Mouse (Mus musculus) heart, embryonic 15.5 days (tissue): ENCODE data around the gene Adam19. TPM values are rescaled to one million over a fixed set of nuclear protein-coding genes. Genes with fewer than 3 reads are reported as not detected.

Experiments
- ATAC-seq: fragments of 200-750 bp; cut with Nextera tagmentation; replicated peaks from 2 replicates; pipeline ENCODE4 v1.8.0; 2017; ENCODE audit warnings: low read depth, moderate TSS enrichment; ENCODE audit not compliant: insufficient number of reproducible peaks, insufficient read depth, low FRiP score
- H3K27ac ChIP-seq: fragments of 300-500 bp; sonication (generic); 2 replicates; pipeline ENCODE4 v1.5.1; 2015; ENCODE audit warnings: mild to moderate bottlenecking, inconsistent platforms
- H3K27me3 ChIP-seq: fragments of 300-500 bp; sonication (generic); 2 replicates; pipeline ENCODE4 v1.6.1; 2015; ENCODE audit warnings: inconsistent platforms
- H3K36me3 ChIP-seq: fragments of 300-500 bp; sonication (generic); 2 replicates; pipeline ENCODE4 v1.6.1; 2015; ENCODE audit warnings: mild to moderate bottlenecking, inconsistent platforms
- H3K4me1 ChIP-seq: fragments of 300-500 bp; sonication (generic); replicated peaks from 2 replicates; pipeline ENCODE4 v1.6.1; 2015; ENCODE audit warnings: inconsistent platforms
- H3K4me2 ChIP-seq: fragments of 300-500 bp; sonication (generic); 2 replicates; pipeline ENCODE4 v1.6.1; 2015; ENCODE audit warnings: inconsistent platforms, mild to moderate bottlenecking, moderate library complexity
- H3K4me3 ChIP-seq: fragments of 300-500 bp; sonication (generic); 2 replicates; pipeline ENCODE4 v1.5.1; 2015; ENCODE audit warnings: mild to moderate bottlenecking, inconsistent platforms
- H3K9ac ChIP-seq: fragments of 300-500 bp; sonication (generic); 2 replicates; pipeline ENCODE4 v1.6.1; 2015; ENCODE audit warnings: mild to moderate bottlenecking, inconsistent platforms
- H3K9me3 ChIP-seq: fragments of 300-500 bp; sonication (generic); replicated peaks from 2 replicates; pipeline ENCODE4 v1.6.1; 2016; ENCODE audit warnings: inconsistent platforms
- WGBS: fragments of 180-500 bp; shearing (Covaris S2); methylation state at CpG from one replicate; pipeline ENCODE4 v1.1.7; 2015; ENCODE audit warnings: mixed read lengths; 5-methylcytosine and 5-hydroxymethylcytosine counted together
- polyA plus RNA-seq: library from polyadenylated mRNA; unstranded; fragments of >200 nt; fragmentation: Nextera tagmentation; extraction: Ambion mirVana; gene quantifications from 2 replicates; pipeline ENCODE4 v1.2.1, GENCODE M21; 2015

Gene Adam19
- polyA plus RNA-seq, 1 experiment from 2014 or later, result 19.6 TPM

DNA sequence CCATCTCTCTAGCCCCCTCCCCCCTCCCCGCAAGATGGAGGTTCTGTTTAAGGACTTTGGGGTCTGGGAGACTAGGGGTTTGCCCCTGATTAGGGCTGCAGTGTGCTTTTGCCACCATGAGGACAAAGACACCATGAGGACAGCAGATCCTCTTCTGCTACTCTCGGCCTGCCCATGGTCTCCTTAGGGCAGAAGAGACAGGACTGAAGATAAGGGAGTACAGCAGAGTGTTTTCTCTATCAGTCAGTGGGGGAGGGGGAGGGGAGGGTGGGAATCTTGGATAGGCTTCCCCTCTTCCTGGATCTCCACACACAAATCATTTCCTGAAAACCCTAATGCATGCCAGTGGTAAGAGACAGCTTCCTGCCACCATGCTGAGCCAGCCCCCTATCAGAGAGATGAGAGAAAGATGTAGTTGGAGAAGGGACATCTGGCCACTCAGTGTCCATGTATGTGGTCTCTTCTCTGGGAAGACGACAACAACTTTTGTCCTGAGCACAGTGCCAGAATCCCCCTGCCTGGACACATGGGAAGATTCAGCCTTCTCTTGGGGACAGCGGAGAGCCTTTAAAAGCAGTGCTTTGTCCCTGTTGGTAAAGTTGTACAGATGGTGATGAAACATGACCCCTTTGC lies 33.4 kb downstream of the Adam19 start:
- Histone ChIP-seq H3K4me1 (peaks cover 79% of the 10 kb centered on the region), H3K27ac (peak overlapping the region; percentile 70), H3K27me3 (no peaks in the 10 kb centered on the region), H3K9me3 (no peaks in the 10 kb centered on the region), H3K9ac (no peak overlapping the region), H3K4me3 (no peak overlapping the region), H3K4me2 (no peak overlapping the region), H3K36me3 (peaks cover 9% of the 10 kb centered on the region; the same call in 1 of the 2 replicates)
- peak; percentile 29 for ATAC-seq
- WGBS, result 45% methylated on average over 4 of the region's 4 CpGs

DNA sequence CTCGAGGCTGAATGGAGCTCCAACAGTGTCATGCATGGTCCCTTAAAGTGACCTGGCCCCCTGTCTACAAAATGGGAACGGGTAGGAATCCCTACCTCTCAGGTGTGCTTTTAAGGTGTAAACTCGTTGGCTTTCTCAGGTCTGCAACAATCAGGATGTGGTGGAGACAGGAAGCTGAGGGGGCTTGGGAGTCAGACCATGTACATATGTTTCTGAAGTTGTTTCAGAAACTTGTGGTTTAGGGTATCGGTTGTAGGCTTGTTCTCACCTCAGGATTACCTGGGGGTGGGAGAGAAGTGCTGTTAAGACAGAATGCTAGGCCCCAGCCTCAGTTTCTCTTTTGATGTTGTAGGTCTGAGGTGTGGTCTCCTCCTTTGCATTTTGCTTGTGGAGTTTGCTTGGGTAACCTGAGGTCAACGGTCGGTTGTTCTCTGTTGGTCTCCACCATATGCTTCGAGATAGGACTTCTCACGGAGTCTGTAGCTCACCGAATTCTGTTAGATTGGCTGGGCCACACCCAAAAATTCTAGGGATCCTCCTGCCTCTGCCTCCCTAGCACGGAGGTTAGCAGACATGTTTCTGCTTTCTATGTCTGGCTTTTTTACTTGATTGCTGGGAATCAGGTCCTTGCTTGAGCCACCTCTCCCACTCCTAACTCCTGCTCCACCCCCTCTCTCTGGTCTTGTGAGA lies 34.4 kb downstream of the Adam19 start:
- H3K36me3 ChIP-seq, result peaks cover 18% of the 10 kb centered on the region; the same call in 1 of the 2 replicates
- H3K4me1 ChIP-seq, result peaks cover 71% of the 10 kb centered on the region
- no peak for ATAC-seq
- WGBS, result 79% methylated on average over 10 of the region's 10 CpGs
- no peak overlapping the region for H3K4me2 ChIP-seq
- H3K4me3 ChIP-seq, result no peak overlapping the region
- no peak overlapping the region for H3K9ac ChIP-seq
- H3K27ac ChIP-seq, result peak overlapping the region; percentile 70
- no peaks in the 10 kb centered on the region for H3K9me3 ChIP-seq
- no peaks in the 10 kb centered on the region for H3K27me3 ChIP-seq

DNA sequence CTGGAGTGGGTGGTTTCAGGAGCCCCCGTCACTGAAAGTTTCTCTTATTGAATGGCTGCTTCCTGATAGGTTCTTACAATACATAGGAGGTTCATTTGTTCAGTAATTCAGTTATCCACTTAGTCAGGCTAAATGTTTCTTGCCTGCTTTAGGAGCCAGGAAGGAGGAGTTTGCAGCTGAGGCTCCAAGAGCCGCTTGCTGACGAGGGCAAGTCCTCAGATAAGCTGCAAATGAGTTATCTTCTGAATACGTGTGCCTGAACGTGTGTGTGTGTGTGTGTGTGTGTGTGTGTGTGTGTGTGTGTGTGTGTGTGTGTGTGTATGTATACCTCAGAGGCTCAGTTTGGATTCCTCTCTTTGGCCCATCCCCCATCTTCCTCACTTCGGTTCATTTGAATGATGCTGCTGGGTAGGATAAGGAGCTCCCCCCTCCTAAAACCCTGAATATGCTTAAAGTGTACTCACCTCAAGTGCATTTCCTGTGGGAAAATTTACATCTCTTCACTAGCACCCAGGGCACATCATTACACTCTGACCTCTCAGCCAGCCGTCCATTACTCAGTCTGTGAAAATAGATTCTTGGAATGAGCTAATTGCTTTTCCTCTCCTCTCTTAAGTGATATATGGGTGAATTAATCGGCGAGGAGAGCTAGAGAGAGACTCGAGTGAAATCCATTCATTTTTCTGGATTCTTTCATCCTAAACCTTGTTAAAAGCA lies 35.3 kb downstream of the Adam19 start:
- Histone ChIP-seq H3K9ac (peak overlapping the region; percentile 31; the same call in 1 of the 2 replicates), H3K4me3 (no peak overlapping the region)
- 28% methylated on average over 10 of the region's 10 CpGs for WGBS

DNA sequence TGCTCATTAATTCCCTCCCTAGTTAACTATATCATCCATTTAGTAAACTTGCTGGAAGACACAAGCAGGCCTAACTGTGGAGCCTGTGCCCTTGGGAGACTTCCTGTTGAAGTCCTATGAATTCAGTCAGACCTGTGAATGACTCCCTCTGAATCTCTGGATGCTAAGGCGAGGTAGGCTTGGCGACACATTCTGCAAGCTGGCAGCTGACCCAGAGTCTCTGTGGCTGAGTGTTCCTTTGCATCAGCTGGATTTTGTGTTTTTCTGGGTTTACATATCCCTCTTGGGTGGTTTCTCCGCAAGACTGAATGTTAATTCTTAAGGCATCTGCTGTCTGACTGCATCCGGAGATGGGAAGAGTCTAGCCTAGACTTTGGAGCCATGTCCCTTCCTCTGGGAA lies 36.3 kb downstream of the Adam19 start:
- no peaks in the 10 kb centered on the region for H3K27me3 ChIP-seq
- no peak overlapping the region for H3K4me3 ChIP-seq
- peaks cover 20% of the 10 kb centered on the region; the same call in 1 of the 2 replicates for H3K36me3 ChIP-seq
- WGBS, result 74% methylated on average over 4 of the region's 4 CpGs
- H3K27ac ChIP-seq, result peak overlapping the region; percentile 70
- no peak overlapping the region for H3K4me2 ChIP-seq
- H3K9ac ChIP-seq, result no peak overlapping the region
- ATAC-seq, result no peak
- H3K4me1 ChIP-seq, result peaks cover 70% of the 10 kb centered on the region
- no peaks in the 10 kb centered on the region for H3K9me3 ChIP-seq

More for the DNA sequence above, 35.3 kb downstream of the Adam19 start:
- Histone ChIP-seq H3K4me1 (peaks cover 71% of the 10 kb centered on the region), H3K27ac (peak overlapping the region; percentile 70), H3K9me3 (no peaks in the 10 kb centered on the region), H3K27me3 (no peaks in the 10 kb centered on the region), H3K4me2 (no peak overlapping the region), H3K36me3 (peaks cover 20% of the 10 kb centered on the region; the same call in 1 of the 2 replicates)
- ATAC-seq, result no peak

DNA sequence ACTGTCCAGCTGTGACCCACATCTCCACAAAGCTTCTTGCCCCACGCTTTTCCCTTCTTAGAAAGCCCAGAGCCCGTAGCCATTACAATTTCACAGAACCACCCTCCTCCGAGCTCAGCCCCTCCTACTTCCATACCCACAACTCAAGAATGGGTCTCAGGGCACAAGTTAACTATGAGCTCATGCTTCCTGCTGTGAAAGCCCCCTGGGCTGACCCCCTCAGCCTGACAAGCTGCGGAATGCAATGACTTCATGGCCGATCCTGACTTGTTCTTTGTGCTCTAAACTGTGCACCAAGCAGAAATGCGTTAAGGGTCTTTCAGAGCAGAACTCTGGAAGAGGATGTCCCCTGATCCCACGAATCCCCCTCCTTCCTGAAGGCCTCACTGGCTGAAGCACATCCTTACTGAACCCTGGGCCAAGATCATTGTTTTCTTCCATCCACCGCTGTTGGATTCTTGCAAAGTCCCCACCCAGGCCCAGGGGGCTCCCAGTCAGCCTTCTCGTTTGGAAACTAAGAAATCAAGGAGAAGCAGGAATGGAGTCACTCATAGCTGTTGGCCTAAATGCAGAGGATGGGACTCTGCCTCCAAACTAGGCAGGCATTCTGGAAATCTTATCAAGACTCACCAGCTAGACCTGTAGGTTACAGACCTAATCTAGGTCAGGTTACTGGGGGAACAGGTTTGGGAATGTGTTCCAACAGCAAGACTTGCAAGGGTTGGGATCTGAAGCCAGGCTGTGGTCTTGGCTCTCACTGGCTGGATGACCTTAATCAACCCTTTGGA lies 39.9 kb downstream of the Adam19 start:
- H3K36me3 ChIP-seq, result peaks cover 41% of the 10 kb centered on the region
- peaks cover 39% of the 10 kb centered on the region for H3K4me1 ChIP-seq
- ATAC-seq, result peak; percentile 71
- no peak overlapping the region for H3K4me3 ChIP-seq
- H3K4me2 ChIP-seq, result no peak overlapping the region
- no peaks in the 10 kb centered on the region for H3K27me3 ChIP-seq
- no peak overlapping the region for H3K9ac ChIP-seq
- H3K9me3 ChIP-seq, result no peaks in the 10 kb centered on the region
- peak overlapping the region; percentile 68 for H3K27ac ChIP-seq
- 51% methylated on average over 9 of the region's 9 CpGs for WGBS

DNA sequence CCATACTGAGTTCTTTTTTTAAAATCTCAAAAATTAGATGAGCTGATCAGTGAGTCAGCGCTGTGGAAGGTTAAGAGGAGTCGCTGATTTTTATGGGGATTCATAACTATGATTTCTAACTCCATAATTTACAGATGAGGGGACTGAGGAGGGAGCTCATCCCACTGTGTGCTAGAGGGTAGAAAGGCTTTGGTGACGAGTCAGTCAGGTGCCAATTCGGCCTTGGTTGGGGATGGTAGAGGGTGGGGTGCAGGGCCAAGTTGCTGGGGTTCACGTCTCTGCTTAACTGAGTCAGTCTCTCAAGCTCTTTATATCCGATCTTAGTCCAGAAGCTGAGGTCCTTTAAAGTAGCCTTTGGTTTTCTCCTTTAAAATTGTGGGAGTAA lies 40.5 kb downstream of the Adam19 start:
- Histone ChIP-seq H3K36me3 (peaks cover 47% of the 10 kb centered on the region), H3K9ac (no peak overlapping the region), H3K27ac (peak overlapping the region; percentile 68), H3K27me3 (no peaks in the 10 kb centered on the region), H3K4me3 (no peak overlapping the region), H3K4me2 (no peak overlapping the region), H3K4me1 (peaks cover 33% of the 10 kb centered on the region), H3K9me3 (no peaks in the 10 kb centered on the region)
- ATAC-seq, result no peak
- WGBS, result 88% methylated on average over 6 of the region's 6 CpGs

DNA sequence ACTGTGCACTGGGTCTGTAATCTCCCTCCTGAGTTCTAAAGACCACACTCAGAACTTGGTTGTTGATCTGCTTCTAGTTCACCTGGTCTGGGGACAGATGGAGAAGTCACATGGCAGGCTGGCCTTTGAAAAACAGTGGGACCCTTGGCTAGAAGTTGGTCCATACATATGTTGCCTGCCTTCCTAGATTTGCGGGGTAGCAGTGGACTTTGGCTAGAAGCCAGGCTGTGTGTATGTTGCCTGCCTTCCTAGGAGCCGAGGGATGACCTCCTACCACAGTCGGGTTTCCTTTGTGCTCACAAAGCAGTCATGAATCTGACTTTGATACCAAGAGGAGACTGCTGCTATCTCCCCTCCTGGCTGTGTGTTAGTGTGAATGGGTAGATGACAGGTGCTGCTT lies 41.3 kb downstream of the Adam19 start:
- H3K9me3 ChIP-seq, result no peaks in the 10 kb centered on the region
- H3K4me3 ChIP-seq, result no peak overlapping the region
- WGBS, result 40% methylated on average over 3 of the region's 3 CpGs
- H3K4me2 ChIP-seq, result no peak overlapping the region
- H3K4me1 ChIP-seq, result peaks cover 25% of the 10 kb centered on the region
- no peak for ATAC-seq
- H3K27me3 ChIP-seq, result no peaks in the 10 kb centered on the region
- H3K27ac ChIP-seq, result 0 out of 2 replicates have a peak overlapping the region, but pooled peaks have one; percentile 16
- H3K36me3 ChIP-seq, result peaks cover 54% of the 10 kb centered on the region
- no peak overlapping the region for H3K9ac ChIP-seq

DNA sequence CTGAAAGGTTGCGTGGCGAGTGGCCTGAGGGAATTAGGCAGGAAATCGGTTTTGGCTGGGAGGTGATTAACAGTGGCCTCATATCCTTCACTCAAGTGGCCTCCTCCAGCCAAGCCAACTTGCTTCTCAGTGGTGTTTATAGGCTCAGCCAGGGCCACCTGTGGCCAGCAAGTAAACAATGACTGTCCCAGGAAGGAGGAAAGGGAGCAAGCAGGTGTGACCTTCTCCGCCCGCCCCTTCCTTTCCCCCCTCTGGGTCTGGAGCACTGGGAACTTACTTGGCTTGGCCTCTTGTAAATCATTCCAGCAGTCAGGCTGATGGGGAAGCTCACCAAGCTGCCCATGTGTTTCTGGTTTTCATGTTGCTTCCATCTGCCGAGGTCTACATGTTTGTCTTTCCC lies 46.3 kb downstream of the Adam19 start:
- Histone ChIP-seq H3K4me2 (no peak overlapping the region), H3K9ac (no peak overlapping the region), H3K9me3 (no peaks in the 10 kb centered on the region), H3K36me3 (peaks cover 62% of the 10 kb centered on the region), H3K27me3 (no peaks in the 10 kb centered on the region), H3K4me1 (peaks cover 13% of the 10 kb centered on the region), H3K27ac (no peak overlapping the region), H3K4me3 (no peak overlapping the region)
- 81% methylated on average over 6 of the region's 6 CpGs for WGBS
- no peak for ATAC-seq

DNA sequence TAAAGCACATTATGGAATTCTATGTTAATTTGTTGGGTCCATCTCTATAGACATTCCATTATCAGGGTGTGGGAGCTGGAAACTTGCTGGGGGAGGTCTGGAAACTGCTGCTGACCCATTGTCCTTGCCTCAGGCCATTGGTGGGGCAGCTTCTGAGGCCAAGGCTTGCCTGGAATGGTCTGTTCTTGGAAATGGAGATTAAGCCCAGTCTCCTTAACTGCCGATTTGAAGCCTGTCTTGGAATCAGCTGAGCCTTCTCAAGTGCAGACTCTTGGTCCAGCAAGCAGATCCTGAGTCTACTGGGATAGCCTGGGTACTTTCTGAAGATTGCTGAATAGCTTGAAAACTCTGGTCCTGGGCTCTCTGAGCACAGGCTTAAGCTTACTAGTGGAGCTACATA lies 51.3 kb downstream of the Adam19 start:
- no peaks in the 10 kb centered on the region for H3K27me3 ChIP-seq
- no peak overlapping the region for H3K9ac ChIP-seq
- H3K9me3 ChIP-seq, result no peaks in the 10 kb centered on the region
- H3K27ac ChIP-seq, result no peak overlapping the region
- H3K4me2 ChIP-seq, result no peak overlapping the region
- WGBS, result 76% methylated on average over 1 of the region's 1 CpGs
- peaks cover 31% of the 10 kb centered on the region for H3K4me1 ChIP-seq
- ATAC-seq, result no peak
- H3K4me3 ChIP-seq, result no peak overlapping the region
- peaks cover 27% of the 10 kb centered on the region for H3K36me3 ChIP-seq

DNA sequence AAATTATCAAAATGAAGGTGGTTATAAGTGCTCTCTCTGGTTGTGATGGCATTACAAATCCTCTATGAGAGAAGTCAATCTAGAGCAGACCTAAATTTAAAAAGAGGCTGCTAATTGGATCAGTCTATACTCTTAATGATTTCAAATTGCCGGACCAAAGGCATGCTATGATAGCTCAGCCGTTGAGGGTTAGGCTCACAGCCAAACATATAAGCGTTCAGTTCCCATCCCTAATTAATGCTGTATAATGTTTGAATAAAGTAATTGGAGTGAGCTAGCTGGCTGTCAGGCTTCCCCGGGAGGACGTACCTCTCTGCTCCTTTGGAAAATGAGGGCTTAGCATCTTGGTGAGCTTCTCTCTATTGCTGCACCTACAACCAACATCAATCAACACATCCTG lies 53.4 kb downstream of the Adam19 start:
- WGBS, result 84% methylated on average over 5 of the region's 5 CpGs
- Histone ChIP-seq H3K4me3 (no peak overlapping the region), H3K36me3 (peaks cover 19% of the 10 kb centered on the region), H3K9me3 (no peaks in the 10 kb centered on the region), H3K4me2 (no peak overlapping the region), H3K9ac (no peak overlapping the region), H3K27me3 (no peaks in the 10 kb centered on the region), H3K4me1 (peaks cover 35% of the 10 kb centered on the region), H3K27ac (peak overlapping the region; percentile 81; the same call in 1 of the 2 replicates)
- ATAC-seq, result no peak
